10 mouse cellular contexts compared by ENCODE assay signal in genomic region chrX:12348117-12348516, GRCm38 (mm10).
DNase-seq lines count a peak whose midpoint lies in the region; ATAC-seq and TF ChIP-seq lines count a peak whose summit lies in the region.
"Had no signal": no experiment of that assay in that cellular context is flagged by ENCODE, and none has a peak within 500 bp of the region (broad histone marks: within the 10 kb centered on the region; RNA-seq: fewer than 3 reads in every experiment).

No protein-coding gene starts in this region.

- H3K27me3 ChIP-seq in forebrain, postnatal 0 days (ENCODE audit: insufficient read depth, low read length): no peaks in the 10 kb centered on the region
- no peaks in the 10 kb centered on the region for H3K27me3 ChIP-seq in forebrain, embryonic 15.5 days
- no peaks in the 10 kb centered on the region for H3K27me3 ChIP-seq in cerebellum, adult 2 months (ENCODE audit: control insufficient read depth, insufficient read depth, low read length)
- no peaks in the 10 kb centered on the region for H3K27me3 ChIP-seq in midbrain, embryonic 11.5 days (ENCODE audit: control insufficient read depth, insufficient read depth, low read length)
- H3K27me3 ChIP-seq: neural tube, embryonic 12.5 days had no signal

- no peaks in the 10 kb centered on the region for H3K36me3 ChIP-seq in forebrain, postnatal 0 days (ENCODE audit: insufficient read depth)
- H3K36me3 ChIP-seq in forebrain, embryonic 15.5 days: no peaks in the 10 kb centered on the region
- H3K36me3 ChIP-seq in midbrain, embryonic 11.5 days (ENCODE audit: control insufficient read depth, insufficient read depth, low read length): no peaks in the 10 kb centered on the region
- H3K36me3 ChIP-seq: neural tube, embryonic 12.5 days had no signal

- no peak overlapping the region for H3K9ac ChIP-seq in forebrain, postnatal 0 days
- no peak overlapping the region for H3K9ac ChIP-seq in forebrain, embryonic 15.5 days (replicated peaks)
- no peak overlapping the region for H3K9ac ChIP-seq in midbrain, embryonic 11.5 days (ENCODE audit: low read length)
- H3K9ac ChIP-seq: hindbrain, embryonic 14.5 days; neural tube, embryonic 12.5 days had no signal

- no peak for ATAC-seq in forebrain, postnatal 0 days
- ATAC-seq in forebrain, embryonic 15.5 days (replicated peaks): no peak
- peak; percentile 70 for ATAC-seq in megakaryocyte progenitor cell, adult 5-6 weeks (replicated peaks; ENCODE audit: poor library complexity)
- ATAC-seq in midbrain, embryonic 11.5 days (ENCODE audit: low FRiP score): no peak

- DNase-seq in forebrain, postnatal 0 days: no peak
- peak; percentile 59 for DNase-seq in 416B (ENCODE audit: low read depth)
- peak; percentile 10 for DNase-seq in brain, adult 2 months (ENCODE audit: low read depth, low spot score)
- no peak for DNase-seq in cerebellum, adult 2 months
- DNase-seq in cerebellum, postnatal 14 days: no peak
- no peak for DNase-seq in midbrain, embryonic 11.5 days (ENCODE audit: low spot score, missing footprints)

- H3K4me3 ChIP-seq in forebrain, postnatal 0 days (ENCODE audit: low read depth, low read length): no peak overlapping the region
- no peak overlapping the region for H3K4me3 ChIP-seq in forebrain, embryonic 15.5 days
- H3K4me3 ChIP-seq in cerebellum, adult 2 months (replicated peaks; ENCODE audit: insufficient read depth, low read depth, low read length): no peak overlapping the region
- H3K4me3 ChIP-seq in midbrain, embryonic 11.5 days (ENCODE audit: low read depth, low read length): no peak overlapping the region
- H3K4me3 ChIP-seq: neural tube, embryonic 12.5 days had no signal

- no peak overlapping the region for H3K27ac ChIP-seq in forebrain, postnatal 0 days (ENCODE audit: low read depth, low read length)
- H3K27ac ChIP-seq in forebrain, embryonic 15.5 days (replicated peaks): no peak overlapping the region
- H3K27ac ChIP-seq in cerebellum, adult 2 months (ENCODE audit: insufficient read depth, low read length): no peak overlapping the region
- no peak overlapping the region for H3K27ac ChIP-seq in midbrain, embryonic 11.5 days (ENCODE audit: low read depth, low read length)
- H3K27ac ChIP-seq: hindbrain, embryonic 14.5 days; neural tube, embryonic 12.5 days had no signal

- TF ChIP-seq CTCF in forebrain, postnatal 0 days (IDR thresholded peaks at IDR 0.05; ENCODE audit: low read depth): 0 out of 2 replicates have a peak, but pooled peaks have one; percentile 17
- TF ChIP-seq CTCF in cerebellum, adult 2 months (IDR thresholded peaks at IDR 0.05; ENCODE audit: borderline replicate concordance, insufficient read depth, low read depth, low read length): no peak

- TF ChIP-seq POLR2A in cerebellum, adult 2 months (IDR thresholded peaks at IDR 0.05; ENCODE audit: borderline replicate concordance, insufficient read depth, low read length): no peak

- no peaks in the 10 kb centered on the region for H3K9me3 ChIP-seq in forebrain, postnatal 0 days (ENCODE audit: low read length)
- H3K9me3 ChIP-seq in forebrain, embryonic 15.5 days: no peaks in the 10 kb centered on the region
- H3K9me3 ChIP-seq in midbrain, embryonic 11.5 days (ENCODE audit: control insufficient read depth, low read length): no peaks in the 10 kb centered on the region
- H3K9me3 ChIP-seq: neural tube, embryonic 12.5 days had no signal

- H3K4me2 ChIP-seq in forebrain, postnatal 0 days (ENCODE audit: low read depth): no peak overlapping the region
- no peak overlapping the region for H3K4me2 ChIP-seq in forebrain, embryonic 15.5 days (replicated peaks)
- H3K4me2 ChIP-seq in midbrain, embryonic 11.5 days: no peak overlapping the region
- H3K4me2 ChIP-seq: hindbrain, embryonic 14.5 days; neural tube, embryonic 12.5 days had no signal

- 58% methylated on average over 8 of the region's 8 CpGs for WGBS in forebrain, postnatal 0 days
- WGBS in forebrain, embryonic 15.5 days: 57% methylated on average over 8 of the region's 8 CpGs
- WGBS in cerebellum, adult 2 months: 61% methylated on average over 8 of the region's 8 CpGs
- whole genome bisulfite sequencing in midbrain, embryonic 11.5 days: 45% methylated on average over 8 of the region's 8 CpGs

- no peaks in the 10 kb centered on the region for H3K4me1 ChIP-seq in forebrain, postnatal 0 days (ENCODE audit: insufficient read depth)
- no peaks in the 10 kb centered on the region for H3K4me1 ChIP-seq in forebrain, embryonic 15.5 days
- H3K4me1 ChIP-seq in cerebellum, adult 2 months (ENCODE audit: control insufficient read depth, insufficient read depth, low read length): no peaks in the 10 kb centered on the region
- H3K4me1 ChIP-seq in midbrain, embryonic 11.5 days (ENCODE audit: control insufficient read depth, insufficient read depth, low read length): no peaks in the 10 kb centered on the region
- H3K4me1 ChIP-seq: neural tube, embryonic 12.5 days had no signal

Comparison
In these comparisons a context has a peak if more than half of its experiments do, and no peak if none do; other contexts are left out.
1. DNase-seq: peak in 416B (single experiment) and brain, adult 2 months (single experiment); none in forebrain, postnatal 0 days (single experiment), cerebellum, adult 2 months (0 of 2), cerebellum, postnatal 14 days (0 of 2) and midbrain, embryonic 11.5 days (single experiment).